Mouse (Mus musculus) liver, embryonic 14.5 days (tissue): ENCODE results near the gene Scgb3a1. TPM values are rescaled to one million over a fixed set of nuclear protein-coding genes. Genes with fewer than 3 reads are reported as not detected.

Experiments
- ATAC-seq: fragments of 200-750 bp; cut with Nextera tagmentation; 2 replicates; pipeline ENCODE4 v1.8.0; 2017; ENCODE audit warnings: moderate number of reproducible peaks, mild to moderate bottlenecking, moderate library complexity; ENCODE audit not compliant: insufficient read depth
- DNase-seq, 3 experiments: peaks; one replicate each; pipeline ENCODE4 v3.0.0-alpha.2; 2012 to 2013; ENCODE audit warnings: low read depth in 3 of 3, low spot score in 3 of 3
- H3K27ac ChIP-seq: fragments of 300-500 bp; sonication (generic); 2 replicates; pipeline ENCODE4 v1.5.1; 2014; ENCODE audit warnings: moderate library complexity, mild to moderate bottlenecking, control low read depth, inconsistent platforms
- H3K27me3 ChIP-seq: fragments of 300-500 bp; sonication (generic); 2 replicates; pipeline ENCODE4 v1.6.1; 2014; ENCODE audit warnings: mild to moderate bottlenecking, low read length, moderate library complexity; ENCODE audit not compliant: control insufficient read depth, insufficient read depth
- H3K36me3 ChIP-seq: fragments of 300-500 bp; sonication (generic); replicated peaks from 2 replicates; pipeline ENCODE4 v1.6.1; 2014; ENCODE audit warnings: low read depth; ENCODE audit not compliant: control insufficient read depth, insufficient read depth
- H3K4me1 ChIP-seq, 2 experiments: fragments of 200-500 bp in 1 of 2; fragments of 300-500 bp in 1 of 2; sonication (generic) in 1 of 2; replicated peaks; 2 replicates each; pipeline ENCODE4 v1.6.1; 2012 to 2014; ENCODE audit warnings: antibody characterized with exemption in 1 of 2, inconsistent platforms in 1 of 2, low read length in 1 of 2; ENCODE audit not compliant: control insufficient read depth in 2 of 2, insufficient read depth in 2 of 2
- H3K4me2 ChIP-seq: fragments of 300-500 bp; sonication (generic); 2 replicates; pipeline ENCODE4 v1.6.1; 2014; ENCODE audit warnings: low read depth, mild to moderate bottlenecking, control low read depth, moderate library complexity
- H3K4me3 ChIP-seq, 2 experiments: fragments of 200-500 bp in 1 of 2; fragments of 300-500 bp in 1 of 2; sonication (generic) in 1 of 2; 2 replicates each; pipeline ENCODE4 v1.5.1; 2012 to 2014; ENCODE audit warnings: low read depth in 2 of 2, low read length in 2 of 2, mild to moderate bottlenecking in 2 of 2, control low read depth in 1 of 2, inconsistent platforms in 1 of 2, moderate library complexity in 1 of 2; ENCODE audit not compliant: insufficient read depth in 1 of 2
- H3K9ac ChIP-seq: fragments of 300-500 bp; sonication (generic); replicated peaks from 2 replicates; pipeline ENCODE4 v1.6.1; 2014; ENCODE audit warnings: mild to moderate bottlenecking, control low read depth, moderate library complexity
- H3K9me3 ChIP-seq: fragments of 300-500 bp; sonication (generic); 2 replicates; pipeline ENCODE4 v1.6.1; 2016; ENCODE audit warnings: low read length, mixed read lengths; ENCODE audit not compliant: control insufficient read depth
- CTCF ChIP-seq: IDR thresholded peaks from 2 replicates; pipeline ENCODE4 v1.5.1; 2016; ENCODE audit warnings: antibody characterized with exemption, low read depth, control low read depth
- EP300 ChIP-seq: IDR thresholded peaks from 2 replicates; pipeline ENCODE4 v1.6.1; 2016; ENCODE audit warnings: antibody characterized with exemption, low read depth
- WGBS: fragments of 180-500 bp; shearing (Covaris S2); extraction: QIAGEN DNeasy Blood & Tissue Kit; methylation state at CpG from one replicate; pipeline ENCODE4 v1.1.7; 2014; ENCODE audit not compliant: insufficient replicate concordance; 5-methylcytosine and 5-hydroxymethylcytosine counted together
- polyA plus RNA-seq, 2 experiments: library from polyadenylated mRNA; depleted of rRNA in 1 of 2; stranded (reverse) in 1 of 2; unstranded in 1 of 2; fragments of >200 nt; fragmentation: Nextera tagmentation in 1 of 2; extraction: Ambion mirVana in 1 of 2; gene quantifications; 2 replicates each; pipeline versions ENCODE4 v1.2.1 to v1.2.3; 2012 to 2014

The Scgb3a1 gene
- polyA plus RNA-seq, 2 experiments, result not detected

DNA sequence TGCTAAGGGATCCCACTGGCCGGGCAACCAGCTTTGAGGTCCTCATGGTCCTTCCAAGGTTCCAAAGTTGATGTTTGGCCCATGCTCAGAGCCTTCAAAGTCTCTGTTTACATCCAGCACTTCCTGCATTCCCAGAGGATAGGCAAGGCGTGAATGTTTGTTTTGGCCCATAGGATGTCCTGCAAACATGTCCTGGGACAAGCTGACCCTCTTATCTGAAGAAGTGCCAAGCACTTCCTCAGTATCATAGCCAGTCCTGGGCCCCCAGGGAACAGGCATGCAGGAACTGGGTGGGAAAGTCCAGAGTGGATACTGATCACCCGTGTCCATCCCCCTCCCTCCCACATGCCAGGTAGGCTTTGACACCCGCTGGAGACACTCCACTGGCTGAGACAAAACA is 5.3 kb upstream of the Scgb3a1 start:
- Histone ChIP-seq H3K4me2 (no peak overlapping the region), H3K36me3 (no peaks in the 10 kb centered on the region), H3K27ac (no peak overlapping the region), H3K27me3 (no peaks in the 10 kb centered on the region), H3K4me1 (peaks cover 0 to 13% of the 10 kb centered on the region in 2 experiments; a peak in 2 of 4 replicates), H3K9me3 (no peaks in the 10 kb centered on the region), H3K4me3 (no peak overlapping the region), H3K9ac (no peak overlapping the region)
- ATAC-seq, result no peak
- TF ChIP-seq EP300 (no peak), CTCF (no peak)
- WGBS, result 44% methylated on average over 4 of the region's 4 CpGs
- DNase-seq, result no peak

DNA sequence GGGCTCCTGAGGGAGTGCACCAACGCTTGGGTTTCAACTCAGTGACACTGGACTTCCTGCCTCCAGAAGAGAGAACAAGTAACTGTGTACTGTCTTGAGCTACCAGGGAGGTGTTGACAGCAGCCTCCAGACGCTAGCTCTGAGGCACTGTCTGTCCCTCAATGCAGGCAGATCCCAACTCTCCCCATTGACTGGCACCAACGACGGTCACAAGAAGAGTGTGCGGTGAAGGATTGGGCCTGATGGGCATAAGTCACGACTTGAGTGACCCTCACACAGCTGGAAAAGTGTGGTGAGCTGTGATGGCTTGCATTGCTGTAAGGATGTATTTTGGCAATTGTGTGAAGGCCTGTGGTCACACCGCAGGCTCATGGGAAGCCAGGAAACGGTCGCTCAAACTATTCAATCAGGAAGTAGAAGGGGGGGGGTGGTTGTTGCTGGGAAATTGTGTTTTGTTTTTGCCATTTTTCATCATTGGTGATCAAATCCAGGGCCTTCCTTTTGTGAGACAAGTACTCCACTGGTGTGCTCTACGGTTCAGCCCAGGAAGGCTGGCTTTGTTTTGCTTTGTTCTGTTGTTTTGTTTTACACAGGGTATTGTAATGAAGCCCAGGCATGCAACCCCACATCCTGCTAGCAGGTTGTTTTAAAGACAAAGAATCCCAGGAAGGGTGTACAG is 4.5 kb upstream of the Scgb3a1 start:
- Histone ChIP-seq H3K9me3 (no peaks in the 10 kb centered on the region), H3K36me3 (no peaks in the 10 kb centered on the region), H3K4me3 (no peak overlapping the region), H3K27ac (no peak overlapping the region), H3K9ac (no peak overlapping the region), H3K4me1 (peaks cover 0 to 13% of the 10 kb centered on the region in 2 experiments; a peak in 2 of 4 replicates), H3K4me2 (no peak overlapping the region), H3K27me3 (no peaks in the 10 kb centered on the region)
- WGBS, result 17% methylated on average over 10 of the region's 10 CpGs
- ATAC-seq (no peak), DNase-seq (no peak)
- no peak for TF ChIP-seq CTCF
- no peak for TF ChIP-seq EP300

DNA sequence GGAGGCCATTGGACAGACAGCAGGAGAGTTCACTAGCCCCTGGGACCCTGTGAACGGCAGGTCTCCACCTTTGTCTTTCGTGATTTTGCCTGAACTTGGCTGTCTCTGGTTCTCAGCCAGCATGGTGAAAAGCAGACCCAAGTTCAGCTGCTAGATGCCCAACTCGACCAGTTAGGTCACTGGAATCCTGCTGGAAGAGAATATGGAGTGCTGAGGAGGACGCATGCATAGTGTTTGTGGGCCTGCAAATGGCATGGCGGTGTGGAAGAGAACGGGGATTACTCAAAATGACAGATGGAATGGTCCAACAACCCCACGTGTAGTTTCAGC is 4.0 kb upstream of the Scgb3a1 start:
- no peak for ATAC-seq
- DNase-seq, result no peak
- Histone ChIP-seq H3K9ac (no peak overlapping the region), H3K27me3 (no peaks in the 10 kb centered on the region), H3K4me2 (no peak overlapping the region), H3K4me3 (no peak overlapping the region), H3K27ac (no peak overlapping the region), H3K36me3 (no peaks in the 10 kb centered on the region), H3K9me3 (no peaks in the 10 kb centered on the region), H3K4me1 (peaks cover 0 to 13% of the 10 kb centered on the region in 2 experiments; a peak in 2 of 4 replicates)
- WGBS, result 47% methylated on average over 7 of the region's 7 CpGs
- TF ChIP-seq EP300 (no peak), CTCF (no peak)

DNA sequence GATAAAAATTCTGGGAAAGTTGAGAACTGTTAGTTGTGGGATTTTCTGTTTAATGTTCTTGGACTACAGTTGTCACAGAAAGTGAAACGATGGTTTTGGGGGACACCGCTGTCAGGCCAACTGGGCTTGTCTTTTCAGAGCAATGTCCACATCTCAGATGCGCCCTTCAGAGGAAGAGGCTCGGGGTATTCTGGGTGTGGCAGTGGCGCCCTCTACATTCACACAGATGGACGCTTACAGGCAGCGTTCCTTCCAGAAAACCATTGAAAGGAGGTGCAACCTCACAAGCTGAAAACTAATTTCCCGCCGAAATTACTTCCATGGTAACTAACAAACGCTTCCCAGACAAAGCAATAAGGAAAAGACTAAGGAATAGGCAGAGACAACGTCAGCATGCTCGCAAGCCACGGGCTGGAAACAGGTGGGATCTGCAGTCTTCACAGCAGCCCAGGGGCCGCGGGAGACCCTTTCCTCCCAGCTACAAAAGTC is 1.1 kb upstream of the Scgb3a1 start:
- Histone ChIP-seq H3K4me2 (no peak overlapping the region), H3K27ac (no peak overlapping the region), H3K36me3 (no peaks in the 10 kb centered on the region), H3K9ac (no peak overlapping the region), H3K9me3 (no peaks in the 10 kb centered on the region), H3K4me3 (no peak overlapping the region), H3K27me3 (no peaks in the 10 kb centered on the region), H3K4me1 (peaks cover 0 to 15% of the 10 kb centered on the region in 2 experiments; a peak in 2 of 4 replicates)
- ATAC-seq (no peak), DNase-seq (no peak)
- TF ChIP-seq EP300 (no peak), CTCF (peak; percentile 35; the same call in 1 of the 2 replicates)
- 43% methylated on average over 15 of the region's 15 CpGs for WGBS

DNA sequence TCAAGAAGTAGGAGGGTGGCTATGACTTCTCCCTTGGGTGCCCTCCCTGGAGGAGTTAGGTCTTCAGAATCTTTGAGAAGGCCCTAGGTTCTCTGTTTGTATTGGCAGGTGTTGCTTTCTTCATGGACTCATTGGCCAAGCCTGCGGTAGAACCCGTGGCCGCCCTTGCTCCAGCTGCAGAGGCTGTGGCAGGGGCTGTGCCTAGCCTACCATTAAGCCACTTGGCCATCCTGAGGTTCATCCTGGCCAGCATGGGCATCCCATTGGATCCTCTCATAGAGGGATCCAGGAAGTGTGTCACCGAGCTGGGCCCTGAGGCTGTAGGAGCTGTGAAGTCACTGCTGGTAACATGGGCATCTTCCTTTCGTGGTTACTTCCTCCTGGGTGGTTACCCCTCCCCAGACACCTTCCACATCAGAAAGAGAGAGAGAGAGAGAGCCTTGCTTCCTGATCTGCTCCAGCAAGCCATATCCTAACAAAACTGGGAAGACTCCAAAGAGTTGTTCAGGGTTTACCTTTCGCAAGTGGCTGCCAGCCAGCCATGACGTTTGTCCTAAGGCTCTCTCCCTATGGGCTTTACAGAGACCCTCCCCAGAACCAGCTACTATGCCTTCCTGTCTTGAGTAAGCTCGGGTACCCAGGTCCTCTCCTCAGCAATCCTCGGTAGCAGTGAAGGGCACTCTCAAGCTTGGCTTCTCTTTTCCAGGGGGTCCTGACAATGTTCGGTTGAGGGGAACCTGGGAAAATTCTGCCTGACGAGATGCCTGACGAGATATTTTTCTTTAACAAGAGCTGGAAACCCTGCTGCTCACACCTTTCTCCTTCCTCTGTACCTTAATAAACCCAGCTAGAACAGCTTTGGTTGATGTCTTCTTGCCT is 1.1 kb downstream of the Scgb3a1 start:
- no peak overlapping the region for H3K9ac ChIP-seq
- peaks cover 8% of the 10 kb centered on the region for H3K36me3 ChIP-seq
- no peak overlapping the region for H3K4me2 ChIP-seq
- ATAC-seq (peak; percentile 34; the same call in 1 of the 2 replicates), DNase-seq (no peak)
- no peak for TF ChIP-seq EP300
- H3K9me3 ChIP-seq, result no peaks in the 10 kb centered on the region
- whole genome bisulfite sequencing, result 59% methylated on average over 12 of the region's 12 CpGs
- H3K27me3 ChIP-seq, result no peaks in the 10 kb centered on the region
- H3K4me3 ChIP-seq, result no peak overlapping the region
- no peak overlapping the region for H3K27ac ChIP-seq
- peaks cover 0 to 2% of the 10 kb centered on the region in 2 experiments; a peak in 1 of 4 replicates for H3K4me1 ChIP-seq
